Mouse (Mus musculus): Measurements from ENCODE around the gene Fgf14. TPM values are rescaled to one million over a fixed set of nuclear protein-coding genes. Genes with fewer than 3 reads are reported as not detected.

Fgf14 gene
- total RNA-seq (2012; rRNA removed), result not detected in 2 replicates
- polyA plus RNA-seq (2012; ENCODE audit: insufficient read depth in 1 of 2, insufficient read length in 2 of 2, low read depth in 1 of 2, low replicate concordance in 2 of 2, missing spikeins in 1 of 2), result not detected

GRCm38 (mm10) chr14:124676506-124677177, at the start of gene Fgf14:
TSS of gene Fgf14 (minus strand) at chr14:124677127.
- Histone ChIP-seq H3K36me3 (ENCODE audit: control insufficient read depth in 1 of 2, insufficient read depth in 2 of 2, low read length in 2 of 2) (no peaks in the 10 kb centered on the region), H3K79me2 (ENCODE audit: control insufficient read depth, insufficient read depth, low read length, poor library complexity) (no peaks in the 10 kb centered on the region), H3K27ac (ENCODE audit: control insufficient read depth, low read depth, low read length) (no peak within 1 kb of the TSS), H3K27me3 (ENCODE audit: control insufficient read depth in 1 of 2, insufficient read depth in 2 of 2, low read length in 2 of 2) (no peaks in the 10 kb centered on the region; a peak in 1 of 4 replicates), H3K4me1 (ENCODE audit: control insufficient read depth in 1 of 2, insufficient read depth in 2 of 2, low read length in 2 of 2) (no peaks in the 10 kb centered on the region), H3K9ac (ENCODE audit: control insufficient read depth, low read depth, low read length, poor library complexity, severe bottlenecking) (no peak within 1 kb of the TSS), H3K4me3 (ENCODE audit: control insufficient read depth in 1 of 2, insufficient read depth in 1 of 2, low read depth in 2 of 2, low read length in 2 of 2) (no peak within 1 kb of the TSS), H3K9me3 (replicated peaks; ENCODE audit: insufficient read depth, low read length) (no peaks in the 10 kb centered on the region)
- DNase-seq (ENCODE audit: low read depth, low spot score), result no peak
- TF ChIP-seq BHLHE40 (IDR thresholded peaks at IDR 0.05; ENCODE audit: borderline replicate concordance, low read depth, low read length), result no peak
- TF ChIP-seq EP300 (IDR thresholded peaks at IDR 0.05; ENCODE audit: low read depth in 1 of 2, low read length in 2 of 2), result no peak
- no peak for TF ChIP-seq CHD2 (IDR thresholded peaks at IDR 0.05; ENCODE audit: low read length)
- no peak for TF ChIP-seq SIN3A (IDR thresholded peaks at IDR 0.05; ENCODE audit: low read length)
- TF ChIP-seq MYC (IDR thresholded peaks at IDR 0.05; ENCODE audit: low read depth, low read length), result no peak
- no peak for TF ChIP-seq NELFE (IDR thresholded peaks at IDR 0.05; ENCODE audit: low read depth, low read length)
- no peak for TF ChIP-seq MYB (IDR thresholded peaks at IDR 0.05; ENCODE audit: low read depth, low read length)
- no peak for TF ChIP-seq HCFC1 (IDR thresholded peaks at IDR 0.05; ENCODE audit: low read depth, low read length)
- TF ChIP-seq SMC3 (IDR thresholded peaks at IDR 0.05; ENCODE audit: low read depth, low read length), result no peak
- no peak for TF ChIP-seq CTCF (IDR thresholded peaks at IDR 0.05 in 2 of 3, conservative IDR thresholded peaks at IDR 0.05 in 1 of 3; ENCODE audit: control insufficient read depth in 1 of 3, insufficient read depth in 1 of 3, low read depth in 2 of 3, low read length in 3 of 3, poor library complexity in 1 of 3, severe bottlenecking in 1 of 3)
- TF ChIP-seq GABPA (IDR thresholded peaks at IDR 0.05; ENCODE audit: low read depth, low read length), result no peak
- no peak for TF ChIP-seq MAFK (IDR thresholded peaks at IDR 0.05; ENCODE audit: borderline replicate concordance, low read depth, low read length)
- no peak for TF ChIP-seq MEF2A (IDR thresholded peaks at IDR 0.05; ENCODE audit: extremely low read depth, insufficient replicate concordance, low read depth, low read length, poor library complexity, severe bottlenecking)
- TF ChIP-seq JUND (IDR thresholded peaks at IDR 0.05; ENCODE audit: low read depth, low read length), result no peak
- TF ChIP-seq USF1 (IDR thresholded peaks at IDR 0.05; ENCODE audit: low read depth, low read length), result no peak
- TF ChIP-seq ZC3H11A (IDR thresholded peaks at IDR 0.05; ENCODE audit: low read depth, low read length), result no peak
- no peak for TF ChIP-seq CHD1 (IDR thresholded peaks at IDR 0.05; ENCODE audit: low read depth, low read length)

GRCm38 (mm10) chr14:124677379-124677778, 452 bp upstream of the Fgf14 start:
- Histone ChIP-seq H3K9ac (ENCODE audit: control insufficient read depth, low read depth, low read length, poor library complexity, severe bottlenecking) (no peak overlapping the region), H3K36me3 (ENCODE audit: control insufficient read depth in 1 of 2, insufficient read depth in 2 of 2, low read length in 2 of 2) (no peaks in the 10 kb centered on the region), H3K27ac (ENCODE audit: control insufficient read depth, low read depth, low read length) (no peak overlapping the region), H3K27me3 (ENCODE audit: control insufficient read depth in 1 of 2, insufficient read depth in 2 of 2, low read length in 2 of 2) (no peaks in the 10 kb centered on the region; a peak in 1 of 4 replicates), H3K79me2 (ENCODE audit: control insufficient read depth, insufficient read depth, low read length, poor library complexity) (no peaks in the 10 kb centered on the region), H3K9me3 (replicated peaks; ENCODE audit: insufficient read depth, low read length) (no peaks in the 10 kb centered on the region), H3K4me1 (ENCODE audit: control insufficient read depth in 1 of 2, insufficient read depth in 2 of 2, low read length in 2 of 2) (no peaks in the 10 kb centered on the region), H3K4me3 (ENCODE audit: control insufficient read depth in 1 of 2, insufficient read depth in 1 of 2, low read depth in 2 of 2, low read length in 2 of 2) (no peak overlapping the region)
- DNase-seq (ENCODE audit: low read depth, low spot score), result no peak
- TF ChIP-seq ZC3H11A (IDR thresholded peaks at IDR 0.05; ENCODE audit: low read depth, low read length) (no peak), ZNF384 (IDR thresholded peaks at IDR 0.05; ENCODE audit: low read depth, low read length) (no peak), CHD1 (IDR thresholded peaks at IDR 0.05; ENCODE audit: low read depth, low read length) (no peak), EP300 (IDR thresholded peaks at IDR 0.05; ENCODE audit: low read depth in 1 of 2, low read length in 2 of 2) (no peak), MYB (IDR thresholded peaks at IDR 0.05; ENCODE audit: low read depth, low read length) (no peak), TAL1 (IDR thresholded peaks at IDR 0.05; ENCODE audit: low read length) (no peak), CTCF (IDR thresholded peaks at IDR 0.05 in 2 of 3, conservative IDR thresholded peaks at IDR 0.05 in 1 of 3; ENCODE audit: control insufficient read depth in 1 of 3, insufficient read depth in 1 of 3, low read depth in 2 of 3, low read length in 3 of 3, poor library complexity in 1 of 3, severe bottlenecking in 1 of 3) (no peak), GATA1 (IDR thresholded peaks at IDR 0.05; ENCODE audit: low read depth, low read length) (no peak), MAFK (IDR thresholded peaks at IDR 0.05; ENCODE audit: borderline replicate concordance, low read depth, low read length) (no peak), USF1 (IDR thresholded peaks at IDR 0.05; ENCODE audit: low read depth, low read length) (no peak)

Data from MEL (cell line).